Mouse (Mus musculus) MEL (cell line): ENCODE data around the gene 4921517D22Rik.

Experiments
- CHD2 ChIP-seq: IDR thresholded peaks from 2 replicates; pipeline ENCODE4 v1.6.1; 2011; ENCODE audit warnings: low read length, improper control_type of control experiment
- CTCF ChIP-seq, 3 experiments: IDR thresholded peaks in 2 of 3; conservative IDR thresholded peaks in 1 of 3; 2 replicates each; pipeline ENCODE4 v1.5.1; 2011 to 2012; ENCODE audit warnings: low read length in 3 of 3, low read depth in 2 of 3, mild to moderate bottlenecking in 2 of 3, improper control_type of control experiment in 1 of 3, inconsistent platforms in 1 of 3, mixed read lengths in 1 of 3, moderate library complexity in 1 of 3; ENCODE audit not compliant: control insufficient read depth in 1 of 3, insufficient read depth in 1 of 3, poor library complexity in 1 of 3, severe bottlenecking in 1 of 3
- E2F4 ChIP-seq: IDR thresholded peaks from 2 replicates; pipeline ENCODE4 v1.6.1; 2011; ENCODE audit warnings: low read depth, low read length, improper control_type of control experiment, borderline replicate concordance
- EP300 ChIP-seq, 2 experiments: IDR thresholded peaks; 2 replicates each; pipeline ENCODE4 v1.6.1; 2011; ENCODE audit warnings: improper control_type of control experiment in 2 of 2, low read length in 2 of 2, low read depth in 1 of 2, mild to moderate bottlenecking in 1 of 2
- MAFK ChIP-seq: IDR thresholded peaks from 2 replicates; pipeline ENCODE4 v1.6.1; 2011; ENCODE audit warnings: low read depth, mild to moderate bottlenecking, low read length, improper control_type of control experiment, borderline replicate concordance
- MAX ChIP-seq: IDR thresholded peaks from 2 replicates; pipeline ENCODE4 v1.6.1; 2011; ENCODE audit warnings: low read length, improper control_type of control experiment
- NELFE ChIP-seq: IDR thresholded peaks from 2 replicates; pipeline ENCODE4 v1.6.1; 2011; ENCODE audit warnings: low read depth, low read length, improper control_type of control experiment
- POLR2AphosphoS2 ChIP-seq: IDR thresholded peaks from 2 replicates; pipeline ENCODE4 v1.6.1; 2011; ENCODE audit warnings: low read length, improper control_type of control experiment
- RAD21 ChIP-seq: IDR thresholded peaks from 2 replicates; pipeline ENCODE4 v1.6.1; 2011; ENCODE audit warnings: mild to moderate bottlenecking, low read depth, low read length, improper control_type of control experiment
- TCF12 ChIP-seq: IDR thresholded peaks from 2 replicates; pipeline ENCODE4 v1.6.1; 2014; ENCODE audit warnings: low read depth, mild to moderate bottlenecking, inconsistent platforms, low read length, improper control_type of control experiment, moderate library complexity

DNA sequence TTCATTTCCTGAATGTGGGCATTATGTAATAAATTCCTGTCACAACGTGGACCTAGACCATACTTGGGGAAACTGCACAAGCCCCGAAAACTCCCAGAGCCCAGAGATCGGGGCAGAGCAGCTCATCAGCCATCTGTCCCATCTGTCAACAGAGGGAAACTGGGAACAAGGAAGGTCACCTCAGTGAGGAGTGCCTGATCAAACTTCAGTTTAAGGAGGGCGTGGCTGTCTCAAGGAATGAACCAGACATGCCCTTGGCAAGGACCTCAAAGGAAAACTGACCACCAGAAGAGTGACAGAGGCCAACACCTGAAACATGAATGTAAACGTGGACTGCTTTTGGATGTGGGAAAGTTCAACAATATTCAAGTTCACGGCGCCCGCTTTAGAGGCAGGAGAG is 32.5 kb downstream of the 4921517D22Rik start:
- TF ChIP-seq MAX = no peak
- no peak for TF ChIP-seq MAFK
- TF ChIP-seq CTCF (IDR thresholded peaks at IDR 0.05 in 2 of 3, conservative IDR thresholded peaks at IDR 0.05 in 1 of 3; ENCODE audit: control insufficient read depth in 1 of 3, insufficient read depth in 1 of 3, low read depth in 2 of 3, low read length in 3 of 3, poor library complexity in 1 of 3, severe bottlenecking in 1 of 3) = no peak
- no peak for TF ChIP-seq TCF12
- no peak for TF ChIP-seq RAD21
- no peak for TF ChIP-seq CHD2
- no peak for TF ChIP-seq NELFE
- TF ChIP-seq E2F4 = no peak
- no peak for TF ChIP-seq EP300 (IDR thresholded peaks at IDR 0.05; ENCODE audit: low read depth in 1 of 2, low read length in 2 of 2)
- no peak for TF ChIP-seq POLR2AphosphoS2
